13 mouse cellular contexts compared by ENCODE assay signal in genomic region chrX:107341980-107342379, GRCm38 (mm10).
DNase-seq lines count a peak whose midpoint lies in the region; TF ChIP-seq lines count a peak whose summit lies in the region.
"Had no signal": no experiment of that assay in that cellular context is flagged by ENCODE, and none has a peak within 500 bp of the region (broad histone marks: within the 10 kb centered on the region; RNA-seq: fewer than 3 reads in every experiment).

No protein-coding gene starts in this region.

- H3K9ac ChIP-seq in ES-E14 (ENCODE audit: insufficient read depth, low read depth, low read length, poor library complexity, severe bottlenecking) = no peak overlapping the region
- H3K9ac ChIP-seq: neural tube, embryonic 13.5 days had no signal

- H3K36me3 ChIP-seq in ES-E14 (ENCODE audit: control insufficient read depth, insufficient read depth, low read length, poor library complexity, severe bottlenecking) = no peaks in the 10 kb centered on the region
- H3K36me3 ChIP-seq: midbrain, embryonic 10.5 days; neural tube, embryonic 13.5 days had no signal

- in situ Hi-C loops in ES-E14 (cut with MboI; ENCODE audit: low sequenced_read_pairs in 2 of 2, unreplicated experiment in 2 of 2) = no loop called here

- no peak overlapping the region for H3K4me3 ChIP-seq in ES-E14 (ENCODE audit: insufficient read depth in 1 of 2, low read depth in 1 of 2, low read length in 2 of 2, poor library complexity in 1 of 2, severe bottlenecking in 1 of 2)
- H3K4me3 ChIP-seq: midbrain, embryonic 10.5 days; neural tube, embryonic 13.5 days had no signal

- H3K27ac ChIP-seq in ES-E14 (ENCODE audit: insufficient read depth, low read depth, low read length, poor library complexity, severe bottlenecking) = no peak overlapping the region
- H3K27ac ChIP-seq: midbrain, embryonic 10.5 days; neural tube, embryonic 13.5 days had no signal

- no peaks in the 10 kb centered on the region for H3K9me3 ChIP-seq in ES-E14 (ENCODE audit: control insufficient read depth, insufficient read depth, low read depth, low read length)
- H3K9me3 ChIP-seq: midbrain, embryonic 10.5 days; neural tube, embryonic 13.5 days had no signal

- H3K4me1 ChIP-seq in ES-E14 (ENCODE audit: control insufficient read depth in 2 of 2, insufficient read depth in 2 of 2, low read length in 2 of 2, poor library complexity in 1 of 2) = no peaks in the 10 kb centered on the region
- H3K4me1 ChIP-seq: midbrain, embryonic 10.5 days; neural tube, embryonic 13.5 days had no signal

- peak; percentile 14 for DNase-seq in embryo, embryonic 10.5 days (ENCODE audit: low spot score)
- DNase-seq in embryo, embryonic 10 days (ENCODE audit: low spot score) = no peak
- DNase-seq in ES-E14 (ENCODE audit: low read depth, low spot score) = peak; percentile 4
- DNase-seq in induced T-regulatory cell, adult 2 months (ENCODE audit: low read depth) = peak; percentile 60
- peak; percentile 30 for DNase-seq in thymus, postnatal 0 days (ENCODE audit: low spot score)
- no peak for DNase-seq in heart, postnatal 25 days (ENCODE audit: low spot score)
- no peak for DNase-seq in gastrocnemius, adult 8-10 months (ENCODE audit: low spot score in 2 of 2)
- no peak for DNase-seq in layer of hippocampus, postnatal 14 days (ENCODE audit: low spot score in 2 of 2)
- DNase-seq: cerebellum, adult 9-11 months; gastrocnemius, postnatal 10 days; layer of hippocampus, postnatal 36 days had no signal

- intact Hi-C loops in heart, postnatal 25 days (cut with DNase I) = no loop called here

TF ChIP-seq in ES-E14, 5 proteins besides CTCF, POLR2A, EP300 and RAD21:
- TF ChIP-seq ZNF384 (IDR thresholded peaks at IDR 0.05; ENCODE audit: low read depth, low read length) (no peak), HCFC1 (IDR thresholded peaks at IDR 0.05; ENCODE audit: borderline replicate concordance, insufficient read depth, low read length) (no peak), MAFK (IDR thresholded peaks at IDR 0.05; ENCODE audit: insufficient read depth, low read depth, low read length) (no peak), ZC3H11A (IDR thresholded peaks at IDR 0.05; ENCODE audit: borderline replicate concordance, low read depth, low read length) (no peak), CHD2 (IDR thresholded peaks at IDR 0.05; ENCODE audit: low read depth, low read length) (no peak)
TF ChIP-seq in ES-E14: peak in this region for 0.

Comparison
In these comparisons a context has a peak if more than half of its experiments do, and no peak if none do; other contexts are left out.
1. DNase-seq: peak in embryo, embryonic 10.5 days (single experiment), ES-E14 (single experiment), induced T-regulatory cell, adult 2 months (single experiment) and thymus, postnatal 0 days (single experiment); none in embryo, embryonic 10 days (single experiment), heart, postnatal 25 days (single experiment), gastrocnemius, adult 8-10 months (0 of 2) and layer of hippocampus, postnatal 14 days (0 of 2).